Mouse (Mus musculus) bone marrow, adult 2 months (tissue): ENCODE measurements at regions not wholly inside any gene's neighbourhood (a gene's known extent, or its start where the extent isn't known, plus 50 kb on each side); places are given as distances from the start of the nearest gene placed in this dataset.

ENCODE experiments used
- CTCF ChIP-seq: fragments of 200-500 bp; IDR thresholded peaks from 2 replicates; pipeline ENCODE4 v1.5.1; 2011; ENCODE audit warnings: low read length, control low read depth; ENCODE audit not compliant: control insufficient read depth, insufficient read depth
- POLR2A ChIP-seq: fragments of 200-500 bp; IDR thresholded peaks from 2 replicates; pipeline ENCODE4 v1.6.1; 2011; ENCODE audit warnings: low read depth, mild to moderate bottlenecking, control low read depth, low read length, borderline replicate concordance; ENCODE audit not compliant: control insufficient read depth

- TF ChIP-seq CTCF: no peak
- TF ChIP-seq POLR2A: no peak
Measured at GRCm38 (mm10) chr2:78268705-78269104, 322.5 kb upstream of the Cwc22 start.
